Mouse (Mus musculus) adrenal gland, postnatal 4 days (tissue): ENCODE data around the gene Cbwd1. TPM values are rescaled to one million over a fixed set of nuclear protein-coding genes. Genes with fewer than 3 reads are reported as not detected.
"Not testable (repeated sequence)": the region's sequence is repeated elsewhere in the genome, so short reads cannot be mapped to it uniquely, and the experiment has no call there.

ENCODE experiments used
- DNase-seq, 2 experiments: peaks; one replicate each; pipeline ENCODE4 v3.0.0; 2021 to 2022; ENCODE audit warnings: low spot score in 2 of 2, mixed read lengths in 2 of 2
- microRNA-seq: library from miRNA; unstranded; fragments of <30 nt; microRNA quantifications from one replicate; pipeline ENCODE4 v1.2.0, GENCODE M21; 2021
- total RNA-seq, 2 experiments: library from RNA; stranded (reverse); gene quantifications; 2 replicates each; pipeline ENCODE4 v1.2.3; 2021

Cbwd1 gene
- total RNA-seq, 2 experiments from 2014 or later, result 15.1 to 16.6 TPM

GRCm38 (mm10) chr19:24898737-24899577 lies 62.5 kb downstream of the Cbwd1 start:
- no peak for DNase-seq

- DNase-seq, result no peak
Measured at GRCm38 (mm10) chr19:24897896-24898736, 63.3 kb downstream of the Cbwd1 start.

GRCm38 (mm10) chr19:24897006-24897895 lies 64.2 kb downstream of the Cbwd1 start:
- no peak for DNase-seq

GRCm38 (mm10) chr19:24896536-24896935 lies 64.9 kb downstream of the Cbwd1 start:
- no peak for DNase-seq

- DNase-seq, result no peak
Measured at GRCm38 (mm10) chr19:24886888-24887287, 74.5 kb downstream of the Cbwd1 start.

- no peak for DNase-seq
Measured at GRCm38 (mm10) chr19:24885504-24885903, 75.9 kb downstream of the Cbwd1 start.

- DNase-seq, result no peak
Measured at GRCm38 (mm10) chr19:24881237-24881636, 80.2 kb downstream of the Cbwd1 start.

- DNase-seq, result not testable (repeated sequence)
Measured at GRCm38 (mm10) chr19:24875129-24875870, 86.1 kb downstream of the Cbwd1 start, which contains the start of gene Gm10053. Gene Gm10053 (plus strand): TSS chr19:24875686.

GRCm38 (mm10) chr19:24873873-24874272 lies 87.5 kb downstream of the Cbwd1 start:
- DNase-seq, result no peak

GRCm38 (mm10) chr19:24871037-24871635 lies 90.3 kb downstream of the Cbwd1 start:
- peak; percentile 27 to 35 for DNase-seq

Small RNA genes lying within 50 kb of the gene (microRNA-seq; reads per million reads assigned to microRNA genes)
- not detected for gene Mir3084-1

Other genes starting within 250 kb of the Cbwd1 start
- gene Pgm5, start 99.8 kb downstream of the Cbwd1 start, total RNA-seq, result 10 to 100 TPM; 55.4 to 58.0 TPM
- gene Gm10053, start 85.9 kb downstream of the Cbwd1 start, total RNA-seq, result 100 to 1,000 TPM; 185 to 212 TPM
- not detected for gene Foxd4, start 60.4 kb downstream of the Cbwd1 start, total RNA-seq
- 10 to 100 TPM; 15.3 to 18.3 TPM for gene Dock8, start 37.9 kb upstream of the Cbwd1 start, total RNA-seq